22 mouse cellular contexts compared by ENCODE assay signal in genomic region chr11:55465177-55465576, GRCm38 (mm10). TPM values are rescaled to one million over a fixed set of nuclear protein-coding genes. Genes with fewer than 3 reads are reported as not detected.
A peak's percentile ranks its signal among the peaks of the same experiment; 100 is the strongest.
DNase-seq lines count a peak whose midpoint lies in the region; ATAC-seq lines count a peak whose summit lies in the region.
"Had no signal": no experiment of that assay in that cellular context is flagged by ENCODE, and none has a peak within 500 bp of the region (broad histone marks: within the 10 kb centered on the region; RNA-seq: fewer than 3 reads in every experiment).

No protein-coding gene starts in this region.

- H3K27me3 ChIP-seq in kidney, embryonic 14.5 days (ENCODE audit: control insufficient read depth, insufficient read depth, low read length) = no peaks in the 10 kb centered on the region
- no peaks in the 10 kb centered on the region for H3K27me3 ChIP-seq in stomach, embryonic 16.5 days (ENCODE audit: control insufficient read depth, insufficient read depth, low read length)
- H3K27me3 ChIP-seq in hindbrain, embryonic 11.5 days (ENCODE audit: control insufficient read depth, insufficient read depth, low read length) = no peaks in the 10 kb centered on the region
- H3K27me3 ChIP-seq: embryonic facial prominence, embryonic 12.5 days; heart, embryonic 13.5 days; limb, embryonic 13.5 days; lung, embryonic 15.5 days; neural tube, embryonic 15.5 days had no signal

- H3K9ac ChIP-seq in kidney, embryonic 14.5 days (ENCODE audit: low read depth, low read length) = no peak overlapping the region
- H3K9ac ChIP-seq in stomach, embryonic 16.5 days (ENCODE audit: low read length) = no peak overlapping the region
- no peak overlapping the region for H3K9ac ChIP-seq in hindbrain, embryonic 11.5 days (ENCODE audit: low read depth, low read length)
- H3K9ac ChIP-seq: embryonic facial prominence, embryonic 12.5 days; heart, embryonic 13.5 days; limb, embryonic 13.5 days; lung, embryonic 15.5 days; neural tube, embryonic 15.5 days had no signal

- no peak for ATAC-seq in kidney, embryonic 14.5 days (ENCODE audit: low FRiP score, low TSS enrichment)
- ATAC-seq in stomach, embryonic 16.5 days (ENCODE audit: insufficient read depth, low FRiP score) = no peak
- no peak for ATAC-seq in hindbrain, embryonic 11.5 days (ENCODE audit: low FRiP score)
- ATAC-seq: forebrain, embryonic 16.5 days; hindbrain, postnatal 0 days had no signal

- peak; percentile 72 for DNase-seq in kidney, adult 11 months
- DNase-seq in kidney, adult 18-20 months = peak; percentile 54
- peak; percentile 77 for DNase-seq in kidney, postnatal 14 days
- no peak for DNase-seq in thymus, postnatal 36 days
- no peak for DNase-seq in spleen, postnatal 36 days (ENCODE audit: low spot score in 2 of 2)
- DNase-seq in hindbrain, embryonic 11.5 days (ENCODE audit: low spot score) = no peak
- DNase-seq: adrenal gland, postnatal 14 days; cerebellum, adult 8-10 months; heart, postnatal 36 days; layer of hippocampus, adult 9-11 months; midbrain, embryonic 14.5 days had no signal

- H3K4me2 ChIP-seq in kidney, embryonic 14.5 days (replicated peaks; ENCODE audit: low read depth, low read length) = no peak overlapping the region
- H3K4me2 ChIP-seq in stomach, embryonic 16.5 days (ENCODE audit: low read depth, low read length) = no peak overlapping the region
- H3K4me2 ChIP-seq in hindbrain, embryonic 11.5 days (replicated peaks; ENCODE audit: low read depth, low read length) = no peak overlapping the region
- H3K4me2 ChIP-seq: embryonic facial prominence, embryonic 12.5 days; heart, embryonic 13.5 days; limb, embryonic 13.5 days; lung, embryonic 15.5 days; neural tube, embryonic 15.5 days had no signal

- no peak overlapping the region for H3K27ac ChIP-seq in kidney, embryonic 14.5 days (ENCODE audit: low read depth, low read length)
- H3K27ac ChIP-seq in stomach, embryonic 16.5 days (ENCODE audit: low read length) = peak overlapping the region; percentile 64
- H3K27ac ChIP-seq in hindbrain, embryonic 11.5 days (ENCODE audit: low read depth, low read length) = no peak overlapping the region
- H3K27ac ChIP-seq: embryonic facial prominence, embryonic 12.5 days; heart, embryonic 13.5 days; hindbrain, postnatal 0 days; limb, embryonic 13.5 days; lung, embryonic 15.5 days; macrophage; neural tube, embryonic 15.5 days had no signal

- no peaks in the 10 kb centered on the region for H3K36me3 ChIP-seq in kidney, embryonic 14.5 days (ENCODE audit: control insufficient read depth, insufficient read depth, low read length)
- H3K36me3 ChIP-seq in stomach, embryonic 16.5 days (ENCODE audit: control insufficient read depth, insufficient read depth, low read length) = no peaks in the 10 kb centered on the region
- no peaks in the 10 kb centered on the region for H3K36me3 ChIP-seq in hindbrain, embryonic 11.5 days (ENCODE audit: control insufficient read depth, insufficient read depth, low read length)
- H3K36me3 ChIP-seq: embryonic facial prominence, embryonic 12.5 days; heart, embryonic 13.5 days; limb, embryonic 13.5 days; lung, embryonic 15.5 days; neural tube, embryonic 15.5 days had no signal

- H3K4me3 ChIP-seq in kidney, embryonic 14.5 days (ENCODE audit: low read length) = no peak overlapping the region
- H3K4me3 ChIP-seq in stomach, embryonic 16.5 days (replicated peaks; ENCODE audit: low read length) = no peak overlapping the region
- H3K4me3 ChIP-seq in hindbrain, embryonic 11.5 days (ENCODE audit: low read depth, low read length) = no peak overlapping the region
- H3K4me3 ChIP-seq: embryonic facial prominence, embryonic 12.5 days; heart, embryonic 13.5 days; limb, embryonic 13.5 days; lung, embryonic 15.5 days; myocyte; neural tube, embryonic 15.5 days had no signal

- H3K9me3 ChIP-seq in kidney, embryonic 14.5 days (ENCODE audit: control insufficient read depth, low read length) = no peaks in the 10 kb centered on the region
- H3K9me3 ChIP-seq in stomach, embryonic 16.5 days (replicated peaks; ENCODE audit: control insufficient read depth, low read length) = no peaks in the 10 kb centered on the region
- H3K9me3 ChIP-seq in hindbrain, embryonic 11.5 days (ENCODE audit: control insufficient read depth, low read length) = no peaks in the 10 kb centered on the region
- H3K9me3 ChIP-seq: embryonic facial prominence, embryonic 12.5 days; heart, embryonic 13.5 days; limb, embryonic 13.5 days; lung, embryonic 15.5 days; neural tube, embryonic 15.5 days had no signal

- peaks cover 13% of the 10 kb centered on the region; the same call in 1 of the 2 replicates for H3K4me1 ChIP-seq in kidney, embryonic 14.5 days (ENCODE audit: control insufficient read depth, insufficient read depth, low read length)
- peaks cover 13% of the 10 kb centered on the region for H3K4me1 ChIP-seq in stomach, embryonic 16.5 days (ENCODE audit: control insufficient read depth, insufficient read depth, low read length)
- no peaks in the 10 kb centered on the region; the same call in 1 of the 2 replicates for H3K4me1 ChIP-seq in hindbrain, embryonic 11.5 days (replicated peaks; ENCODE audit: control insufficient read depth, insufficient read depth, low read length)

- WGBS in kidney, embryonic 14.5 days = 82% methylated on average over 3 of the region's 3 CpGs
- WGBS in stomach, embryonic 16.5 days = 63% methylated on average over 3 of the region's 3 CpGs
- WGBS in hindbrain, embryonic 11.5 days = 84% methylated on average over 3 of the region's 3 CpGs

RNA-seq across cellular contexts. Expression of gene Atox1, which starts 4.1 kb away (rescaled TPM):
- polyA plus RNA-seq in kidney, embryonic 14.5 days (2014; fragmentation: Nextera tagmentation; extraction: Ambion mirVana) = 389 and 470 TPM in 2 replicates
- polyA plus RNA-seq in stomach, embryonic 16.5 days (2015; fragmentation: Nextera tagmentation; extraction: Ambion mirVana) = 421 and 424 TPM in 2 replicates
- polyA plus RNA-seq in hindbrain, embryonic 11.5 days (2014; fragmentation: Nextera tagmentation; extraction: Ambion mirVana) = 248 and 262 TPM in 2 replicates

RNA-seq across cellular contexts. Expression of gene G3bp1, which starts 4.3 kb away (rescaled TPM):
- 151 and 230 TPM in 2 replicates for polyA plus RNA-seq in kidney, embryonic 14.5 days (2014; fragmentation: Nextera tagmentation; extraction: Ambion mirVana)
- polyA plus RNA-seq in stomach, embryonic 16.5 days (2015; fragmentation: Nextera tagmentation; extraction: Ambion mirVana) = 130 and 142 TPM in 2 replicates
- 199 and 220 TPM in 2 replicates for polyA plus RNA-seq in hindbrain, embryonic 11.5 days (2014; fragmentation: Nextera tagmentation; extraction: Ambion mirVana)

RNA-seq across cellular contexts. Expression of gene Sparc, which starts 42.2 kb away (rescaled TPM):
- 817 and 919 TPM in 2 replicates for polyA plus RNA-seq in kidney, embryonic 14.5 days (2014; fragmentation: Nextera tagmentation; extraction: Ambion mirVana)
- 2,158 and 2,387 TPM in 2 replicates for polyA plus RNA-seq in stomach, embryonic 16.5 days (2015; fragmentation: Nextera tagmentation; extraction: Ambion mirVana)
- 528 and 573 TPM in 2 replicates for polyA plus RNA-seq in hindbrain, embryonic 11.5 days (2014; fragmentation: Nextera tagmentation; extraction: Ambion mirVana)

Comparison
In these comparisons a context has a peak if more than half of its experiments do, and no peak if none do; other contexts are left out.
1. DNase-seq: peak in kidney, adult 11 months (single experiment), kidney, adult 18-20 months (single experiment) and kidney, postnatal 14 days (single experiment); none in thymus, postnatal 36 days (0 of 2), spleen, postnatal 36 days (0 of 2) and hindbrain, embryonic 11.5 days (single experiment).